Mouse (Mus musculus) ES-E14 (cell line): Measurements from ENCODE around the gene Grip1. TPM values are rescaled to one million over a fixed set of nuclear protein-coding genes. Genes with fewer than 3 reads are reported as not detected.
A peak's percentile ranks its signal among the peaks of the same experiment; 100 is the strongest.

Source experiments
- DNase-seq: peaks from one replicate; pipeline ENCODE4 v3.0.0-alpha.2; 2013; ENCODE audit warnings: low read depth, low spot score
- H3K27ac ChIP-seq: 2 replicates; pipeline ENCODE4 v1.5.1; 2012; ENCODE audit warnings: low read depth, mild to moderate bottlenecking, low read length, moderate library complexity, mixed read lengths; ENCODE audit not compliant: poor library complexity, insufficient read depth, severe bottlenecking
- H3K36me3 ChIP-seq: 2 replicates; pipeline ENCODE4 v1.6.1; 2012; ENCODE audit warnings: mild to moderate bottlenecking, low read length, moderate library complexity, mixed read lengths; ENCODE audit not compliant: control insufficient read depth, poor library complexity, insufficient read depth, severe bottlenecking
- H3K4me1 ChIP-seq, 2 experiments: fragments of 150-350 bp in 1 of 2; sonication (generic) in 1 of 2; 2 replicates each; pipeline ENCODE4 v1.6.1; 2012; ENCODE audit warnings: low read length in 2 of 2, mild to moderate bottlenecking in 1 of 2, mixed read lengths in 1 of 2; ENCODE audit not compliant: control insufficient read depth in 2 of 2, insufficient read depth in 2 of 2, poor library complexity in 1 of 2
- H3K4me3 ChIP-seq, 2 experiments: fragments of 150-350 bp in 1 of 2; sonication (generic) in 1 of 2; 2 replicates each; pipeline ENCODE4 v1.5.1; 2012; ENCODE audit warnings: low read length in 2 of 2, low read depth in 1 of 2, mild to moderate bottlenecking in 1 of 2, mixed read lengths in 1 of 2; ENCODE audit not compliant: insufficient read depth in 1 of 2, poor library complexity in 1 of 2, severe bottlenecking in 1 of 2
- H3K9ac ChIP-seq: 2 replicates; pipeline ENCODE4 v1.6.1; 2012; ENCODE audit warnings: low read depth, mild to moderate bottlenecking, low read length, mixed read lengths; ENCODE audit not compliant: poor library complexity, insufficient read depth, severe bottlenecking
- H3K9me3 ChIP-seq: fragments of 150-350 bp; sonication (generic); 2 replicates; pipeline ENCODE4 v1.6.1; 2012; ENCODE audit warnings: low read depth, mild to moderate bottlenecking, low read length; ENCODE audit not compliant: control insufficient read depth, insufficient read depth
- CHD2 ChIP-seq: IDR thresholded peaks from 2 replicates; pipeline ENCODE4 v1.6.1; 2014; ENCODE audit warnings: mild to moderate bottlenecking, low read depth, low read length, inconsistent platforms
- HCFC1 ChIP-seq: IDR thresholded peaks from 2 replicates; pipeline ENCODE4 v1.6.1; 2012; ENCODE audit warnings: low read length, inconsistent platforms, borderline replicate concordance; ENCODE audit not compliant: insufficient read depth
- MAFK ChIP-seq: IDR thresholded peaks from 2 replicates; pipeline ENCODE4 v1.6.1; 2014; ENCODE audit warnings: mild to moderate bottlenecking, low read depth, low read length, inconsistent platforms; ENCODE audit not compliant: insufficient read depth
- ZC3H11A ChIP-seq: IDR thresholded peaks from 2 replicates; pipeline ENCODE4 v1.6.1; 2012; ENCODE audit warnings: low read depth, mild to moderate bottlenecking, inconsistent platforms, low read length, borderline replicate concordance
- ZNF384 ChIP-seq: IDR thresholded peaks from 2 replicates; pipeline ENCODE4 v1.6.1; 2012; ENCODE audit warnings: low read depth, low read length, inconsistent platforms
- in situ Hi-C, 2 experiments: fragments of 600-800 bp; cut with MboI; formaldehyde crosslinking; loops; one replicate each; pipeline ENCODE4 v1.15.1; 2025; ENCODE audit warnings: low sequenced_read_pairs in 2 of 2, inconsistent platforms in 1 of 2; ENCODE audit not compliant: unreplicated experiment in 2 of 2
- total RNA-seq: library from RNA; depleted of rRNA; stranded (reverse); fragments of 300-350 nt; gene quantifications from 2 replicates; pipeline ENCODE4 v1.2.3, GENCODE M21; 2012

The Grip1 gene
- total RNA-seq, 1 experiment, result 4.2 TPM

GRCm38 (mm10) chr10:120124801-120125464 is 671.3 kb downstream of the Grip1 start:
- Histone ChIP-seq H3K9ac (no peak overlapping the region), H3K4me3 (no peak overlapping the region), H3K9me3 (no peaks in the 10 kb centered on the region), H3K4me1 (peaks cover 0 to 5% of the 10 kb centered on the region in 2 experiments; a peak in 1 of 4 replicates), H3K27ac (no peak overlapping the region), H3K36me3 (no peaks in the 10 kb centered on the region)
- in situ Hi-C loops, result no loop called here
- DNase-seq, result peak; percentile 69
- TF ChIP-seq MAFK (peak; percentile 35; the same call in 1 of the 2 replicates), CHD2 (no peak), ZC3H11A (peak; percentile 63), ZNF384 (peak; percentile 99)

GRCm38 (mm10) chr10:120125465-120125857 is 671.8 kb downstream of the Grip1 start:
- Histone ChIP-seq H3K36me3 (no peaks in the 10 kb centered on the region), H3K4me1 (peaks cover 0 to 5% of the 10 kb centered on the region in 2 experiments; a peak in 1 of 4 replicates), H3K9ac (no peak overlapping the region), H3K27ac (no peak overlapping the region), H3K4me3 (no peak overlapping the region), H3K9me3 (no peaks in the 10 kb centered on the region)
- in situ Hi-C loops, result no loop called here
- no peak for DNase-seq
- TF ChIP-seq CHD2, result no peak
- no peak for TF ChIP-seq ZC3H11A
- TF ChIP-seq ZNF384, result no peak
- TF ChIP-seq HCFC1, result no peak
- no peak for TF ChIP-seq MAFK

GRCm38 (mm10) chr10:120128601-120129277 is 675.1 kb downstream of the Grip1 start:
- TF ChIP-seq ZNF384, result no peak
- TF ChIP-seq CHD2, result no peak
- no peak for TF ChIP-seq ZC3H11A
- no peak for TF ChIP-seq MAFK
- TF ChIP-seq HCFC1, result no peak
- in situ Hi-C loops, result no loop called here
- H3K36me3 ChIP-seq, result no peaks in the 10 kb centered on the region
- no peak overlapping the region for H3K27ac ChIP-seq
- H3K4me3 ChIP-seq, result peak overlapping the region in 1 of 2 experiments; percentile 0; a peak in 1 of 4 replicates
- peaks cover 0 to 12% of the 10 kb centered on the region in 2 experiments; a peak in 2 of 4 replicates for H3K4me1 ChIP-seq
- no peak for DNase-seq
- H3K9me3 ChIP-seq, result no peaks in the 10 kb centered on the region
- H3K9ac ChIP-seq, result no peak overlapping the region

- Histone ChIP-seq H3K9ac (no peak overlapping the region), H3K9me3 (no peaks in the 10 kb centered on the region), H3K36me3 (no peaks in the 10 kb centered on the region), H3K27ac (no peak overlapping the region), H3K4me1 (peaks cover 0 to 12% of the 10 kb centered on the region in 2 experiments; a peak in 2 of 4 replicates), H3K4me3 (no peak overlapping the region)
- in situ Hi-C loops, result no loop called here
- no peak for TF ChIP-seq ZC3H11A
- no peak for TF ChIP-seq ZNF384
- TF ChIP-seq CHD2, result no peak
- TF ChIP-seq HCFC1, result no peak
- TF ChIP-seq MAFK, result no peak
- DNase-seq, result peak; percentile 65
Measured at GRCm38 (mm10) chr10:120130621-120131020, 677.0 kb downstream of the Grip1 start.
